Mouse (Mus musculus) spleen, postnatal 10 days (tissue): ENCODE data around the gene C1rl.
A peak's percentile ranks its signal among the peaks of the same experiment; 100 is the strongest.
"Not testable (repeated sequence)": the region's sequence is repeated elsewhere in the genome, so short reads cannot be mapped to it uniquely, and the experiment has no call there.

Experiments used
- DNase-seq, 2 experiments: peaks; one replicate each; pipeline ENCODE4 v3.0.0; 2021 to 2022; ENCODE audit warnings: low spot score in 2 of 2

Gene C1rl

DNA sequence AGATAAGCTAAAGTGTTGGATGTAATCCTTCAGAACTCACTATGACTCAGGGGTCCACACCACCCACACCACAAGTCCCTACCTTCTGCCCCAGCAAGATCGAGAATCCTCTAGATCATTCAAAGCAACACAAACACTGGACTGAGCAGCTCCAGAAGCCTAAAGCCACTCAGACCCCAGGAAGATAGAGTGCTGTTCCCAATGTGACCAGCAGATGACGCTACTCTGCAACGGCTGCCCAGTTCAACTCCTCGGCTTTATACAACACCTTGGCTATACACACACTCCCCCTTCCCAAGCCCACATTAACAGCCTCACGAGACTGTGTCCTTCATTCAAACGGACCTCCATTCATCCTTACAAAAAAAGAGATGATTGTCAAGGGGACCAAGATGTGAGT lies 20.1 kb upstream of the C1rl start:
- DNase-seq = peak; percentile 67 to 82

DNA sequence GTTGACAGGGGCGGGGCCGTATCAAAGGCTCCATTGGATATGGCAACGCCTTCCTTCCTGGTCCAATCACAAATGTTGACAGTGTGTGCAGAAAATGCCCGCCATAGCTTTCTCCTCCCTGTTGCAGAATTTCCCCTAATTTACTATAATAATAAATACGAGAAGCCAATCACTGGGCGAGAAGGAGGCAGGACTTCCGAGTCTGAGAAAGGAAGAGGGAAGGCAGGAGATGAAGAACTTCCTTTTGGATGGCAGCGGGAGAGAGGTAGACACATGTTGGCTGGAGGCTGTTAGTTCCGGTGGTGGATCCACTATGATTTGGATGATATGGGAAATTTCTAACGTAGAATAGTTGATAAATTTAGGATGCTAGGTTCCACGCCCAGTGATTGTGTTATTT lies 18.3 kb upstream of the C1rl start:
- DNase-seq = no peak

DNA sequence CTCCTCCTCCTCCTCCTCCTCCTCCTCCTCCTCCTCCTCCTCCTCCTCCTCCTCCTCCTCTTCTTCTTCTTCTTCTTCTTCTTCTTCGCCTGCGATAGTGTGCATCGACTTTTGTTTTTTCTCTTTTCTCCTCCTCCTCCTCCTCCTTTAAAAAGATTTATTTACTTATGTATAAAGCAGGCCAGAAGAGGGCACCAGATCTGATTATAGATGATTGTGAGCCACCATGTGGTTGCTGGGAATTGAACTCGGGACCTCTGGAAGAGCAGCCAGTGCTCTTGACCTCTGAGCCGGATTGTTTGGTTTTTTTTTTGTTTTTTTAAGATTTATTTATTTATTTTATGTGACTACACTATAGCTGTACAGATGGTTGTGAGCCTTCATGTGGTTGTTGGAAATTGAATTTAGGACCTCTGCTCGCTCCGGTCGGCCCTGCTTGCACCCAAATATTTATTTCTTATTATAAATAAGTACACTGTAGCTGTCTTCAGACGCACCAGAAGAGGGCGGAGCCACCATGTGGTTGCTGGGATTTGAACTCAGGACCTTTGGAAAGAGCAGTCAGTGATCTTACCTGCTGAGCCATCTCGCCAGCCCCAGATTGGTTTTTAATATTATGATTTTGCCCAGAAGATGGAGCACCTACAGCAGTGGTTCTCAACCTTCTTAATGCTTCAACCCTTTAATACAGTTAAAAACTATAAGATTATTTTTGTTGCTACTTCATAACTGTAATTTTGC lies 17.4 kb upstream of the C1rl start:
- not testable (repeated sequence) for DNase-seq

DNA sequence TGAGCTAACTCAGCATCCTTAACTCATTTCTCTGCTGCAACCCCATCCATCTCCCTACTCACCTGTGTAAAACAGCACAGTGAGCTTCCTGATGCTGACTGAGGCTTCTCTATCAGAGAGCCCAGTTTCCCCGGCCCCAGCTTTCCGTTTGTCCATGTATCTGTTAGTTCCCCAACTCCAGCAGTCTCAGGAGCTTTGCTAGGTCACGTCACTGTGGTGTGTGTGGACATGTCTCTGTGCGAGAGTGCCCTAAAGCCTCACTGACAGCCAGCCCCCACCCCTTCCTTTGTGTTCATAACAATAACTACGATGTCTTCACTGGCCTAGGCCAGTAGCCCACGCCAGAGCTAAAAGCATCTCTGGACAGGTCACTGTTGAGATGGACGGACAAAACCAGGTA lies 16.7 kb upstream of the C1rl start:
- DNase-seq = no peak

DNA sequence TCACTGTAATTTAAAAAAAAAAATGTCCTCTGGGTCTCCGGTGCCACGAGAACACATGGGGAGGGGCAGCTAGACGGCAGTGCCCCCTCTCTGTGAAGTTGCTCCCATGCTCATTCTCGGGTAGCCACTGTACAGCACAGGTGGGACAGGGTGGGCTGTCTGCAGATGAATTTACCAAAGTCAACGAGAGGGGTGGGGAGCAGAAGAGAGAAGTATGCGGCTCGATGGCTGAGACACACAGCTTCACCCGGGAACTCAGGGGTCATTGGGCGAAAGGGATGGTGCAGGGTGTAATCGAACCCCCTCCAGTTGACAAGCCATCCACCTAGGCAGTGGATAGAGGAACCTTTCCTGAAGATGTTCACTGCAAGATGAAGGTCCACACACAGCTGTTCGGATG lies 16.1 kb upstream of the C1rl start:
- no peak for DNase-seq

DNA sequence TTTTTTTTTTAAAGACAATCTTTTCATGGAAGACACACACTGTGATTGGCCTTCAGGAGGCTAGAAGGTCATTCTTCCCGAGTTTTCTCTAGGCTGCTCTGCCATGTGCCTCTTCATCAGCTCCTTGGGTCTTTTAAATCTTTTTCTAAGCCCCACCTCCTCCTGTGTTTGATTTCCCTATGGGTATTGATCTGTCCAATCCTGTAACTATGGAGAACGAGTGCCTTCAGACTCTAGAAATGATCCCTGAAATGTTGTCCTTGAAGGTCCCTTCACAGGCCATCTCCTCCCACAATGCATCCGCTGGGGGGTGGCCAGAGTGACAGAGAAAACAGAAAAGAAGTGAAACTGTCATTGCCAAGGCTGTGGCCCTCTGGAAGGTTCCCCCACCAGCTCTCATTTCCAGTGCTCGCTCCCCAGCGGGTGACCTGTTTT lies 15.7 kb upstream of the C1rl start:
- DNase-seq = no peak

DNA sequence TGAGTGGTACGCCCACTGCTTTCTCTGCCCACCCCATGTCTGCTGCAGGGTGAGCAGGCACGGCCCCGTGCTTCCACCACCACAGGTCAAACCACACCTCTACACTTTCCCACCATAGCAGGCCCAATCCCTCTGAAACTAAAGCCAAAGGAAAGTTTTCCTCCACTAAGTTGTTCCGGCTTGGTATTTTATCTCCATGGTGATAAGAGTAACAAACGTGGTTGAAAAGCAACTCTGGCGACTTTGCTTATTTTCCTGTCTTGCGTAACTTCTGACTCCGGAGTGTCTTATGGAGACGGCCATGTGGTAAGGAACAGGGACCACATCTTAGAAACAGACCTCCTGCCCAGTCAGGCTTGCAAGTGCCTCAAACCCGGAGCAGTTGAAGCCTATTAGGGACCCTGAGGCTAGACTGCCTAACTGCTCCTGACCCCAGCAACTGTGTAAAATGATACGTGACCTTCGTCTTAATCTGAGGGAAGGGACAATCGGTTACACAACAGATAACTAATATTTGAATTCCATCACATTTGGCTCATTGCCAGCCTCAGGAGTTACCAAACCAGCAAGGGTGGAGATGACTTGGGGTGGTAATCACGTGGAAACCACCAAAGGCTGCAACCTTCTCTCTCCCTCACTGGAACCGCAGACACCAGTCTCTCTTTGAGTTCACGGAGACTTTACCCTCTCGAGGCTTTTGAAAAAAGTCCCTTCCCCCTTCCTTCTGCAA lies 14.8 kb upstream of the C1rl start:
- DNase-seq = no peak

DNA sequence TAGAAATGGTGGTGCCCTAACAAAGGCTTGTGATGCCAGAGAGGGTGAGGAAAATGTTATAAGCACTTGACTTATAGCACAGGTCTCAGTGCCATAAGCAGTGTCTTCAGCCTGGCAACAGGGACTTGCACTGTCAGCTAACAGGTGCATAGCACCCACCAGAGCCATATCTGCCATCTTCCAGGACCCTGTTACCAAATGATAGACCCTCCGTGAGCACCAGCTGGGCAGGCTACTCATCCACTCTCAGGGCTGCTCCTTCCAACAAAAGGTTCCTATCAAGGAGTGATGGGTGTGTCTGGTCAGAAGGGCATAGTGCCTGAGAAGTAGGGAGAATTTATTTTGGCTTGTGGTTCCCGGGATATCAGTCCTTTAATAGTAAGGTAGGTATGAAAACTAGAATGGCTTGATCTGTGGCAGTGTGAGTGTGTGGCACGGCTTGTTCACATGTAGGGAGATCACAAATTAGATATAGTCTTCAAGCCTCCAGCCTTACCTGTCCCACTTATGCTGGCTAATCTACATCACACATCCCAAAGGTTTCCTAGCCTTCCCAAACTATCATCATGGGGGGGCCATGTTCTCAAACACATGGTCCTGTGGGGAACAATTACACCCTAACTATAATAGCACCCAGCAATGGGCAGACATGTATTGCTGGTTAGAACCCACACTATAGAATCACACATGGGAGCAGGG lies 13.9 kb upstream of the C1rl start:
- no peak for DNase-seq

DNA sequence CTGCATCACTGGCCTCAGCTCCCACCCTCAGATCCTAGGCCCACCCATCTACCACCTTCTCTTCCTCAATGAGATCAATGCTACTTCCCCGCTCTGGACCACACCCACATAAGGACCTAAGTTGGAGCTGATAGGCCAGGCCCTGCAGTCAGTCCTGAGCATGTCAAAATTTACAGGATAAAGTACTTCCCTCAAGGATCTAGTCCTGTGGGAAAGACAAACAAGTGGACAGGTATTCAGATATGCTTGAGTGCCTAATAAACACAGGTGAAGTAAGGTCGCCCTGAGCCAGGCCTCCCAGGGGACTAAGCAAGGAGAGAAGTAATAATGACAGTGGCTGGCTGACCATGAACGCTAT lies 13.4 kb upstream of the C1rl start:
- DNase-seq = no peak

DNA sequence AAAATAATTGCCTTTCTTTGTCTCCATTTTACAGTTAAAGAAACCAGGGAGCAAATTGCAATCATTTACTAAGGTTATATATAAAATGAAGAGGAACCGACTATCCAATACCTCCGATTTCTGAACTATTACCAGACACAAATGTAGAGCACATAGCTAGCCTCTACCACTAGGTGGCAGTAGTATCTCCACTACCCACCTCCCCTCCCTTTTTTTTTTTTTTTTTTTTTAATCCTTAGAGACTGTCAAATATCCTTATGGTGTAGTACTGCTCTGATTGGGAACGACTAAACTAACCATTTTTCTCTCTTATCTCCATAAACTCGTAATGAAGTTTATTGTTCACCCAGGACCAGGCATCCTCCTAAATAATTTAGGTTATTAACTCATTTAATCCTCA lies 12.6 kb upstream of the C1rl start:
- no peak for DNase-seq

DNA sequence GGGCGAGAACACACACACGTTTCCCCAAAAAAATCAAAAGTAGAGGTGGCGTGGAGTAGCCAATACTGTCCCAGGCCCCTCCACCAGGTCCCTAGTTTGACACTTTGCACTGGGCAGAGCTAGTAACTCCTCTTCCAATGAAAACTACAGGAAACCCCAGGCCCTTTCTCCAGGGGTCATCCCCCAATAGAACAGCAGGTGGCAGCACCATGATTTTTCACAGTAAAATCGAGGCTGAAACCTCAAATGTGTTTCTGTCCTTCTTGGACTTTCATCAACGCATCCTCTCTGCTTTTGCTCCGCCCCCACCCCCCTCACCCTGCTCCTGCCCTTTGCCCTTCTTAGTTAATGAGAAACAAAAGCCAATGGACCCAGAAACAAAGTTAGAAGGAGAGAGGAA lies 11.3 kb upstream of the C1rl start:
- DNase-seq = peak in 1 of 2 experiments; percentile 65

DNA sequence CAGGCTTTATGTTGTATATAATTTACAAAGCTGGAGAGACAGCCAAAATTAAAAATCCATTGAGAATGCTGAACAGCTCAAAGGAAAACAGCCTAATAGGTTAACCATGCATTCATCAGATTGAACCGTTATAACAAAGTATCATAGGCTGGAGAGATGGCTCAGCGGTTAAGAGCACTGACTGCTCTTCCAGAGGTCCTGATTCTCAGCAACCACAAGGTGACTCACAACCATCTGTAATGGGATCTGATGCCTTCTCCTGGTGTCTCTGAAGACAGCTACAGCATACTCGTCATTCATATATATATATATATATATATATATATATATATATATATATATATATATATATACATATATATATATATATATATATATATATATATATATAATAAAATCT lies 9.1 kb upstream of the C1rl start:
- DNase-seq = not testable (repeated sequence)

DNA sequence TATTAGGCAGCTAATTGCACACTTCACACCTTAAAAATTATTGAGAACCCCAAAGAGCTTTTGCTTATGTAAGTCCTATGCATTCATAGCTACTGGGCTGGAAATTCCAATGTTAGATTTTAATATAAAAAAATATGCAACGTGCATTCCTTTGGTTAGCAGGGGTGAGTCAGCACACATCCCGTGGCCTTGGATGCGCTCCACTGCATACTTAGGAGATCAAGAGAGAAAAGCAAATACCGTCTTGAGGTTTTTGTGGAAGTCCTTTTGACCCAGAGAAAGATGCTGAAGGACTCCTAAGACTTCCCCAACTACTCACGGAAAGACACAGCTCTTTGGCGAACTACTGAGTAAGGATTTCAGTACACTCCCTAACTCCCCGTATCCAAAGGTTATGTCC lies 8.1 kb upstream of the C1rl start:
- DNase-seq = no peak

DNA sequence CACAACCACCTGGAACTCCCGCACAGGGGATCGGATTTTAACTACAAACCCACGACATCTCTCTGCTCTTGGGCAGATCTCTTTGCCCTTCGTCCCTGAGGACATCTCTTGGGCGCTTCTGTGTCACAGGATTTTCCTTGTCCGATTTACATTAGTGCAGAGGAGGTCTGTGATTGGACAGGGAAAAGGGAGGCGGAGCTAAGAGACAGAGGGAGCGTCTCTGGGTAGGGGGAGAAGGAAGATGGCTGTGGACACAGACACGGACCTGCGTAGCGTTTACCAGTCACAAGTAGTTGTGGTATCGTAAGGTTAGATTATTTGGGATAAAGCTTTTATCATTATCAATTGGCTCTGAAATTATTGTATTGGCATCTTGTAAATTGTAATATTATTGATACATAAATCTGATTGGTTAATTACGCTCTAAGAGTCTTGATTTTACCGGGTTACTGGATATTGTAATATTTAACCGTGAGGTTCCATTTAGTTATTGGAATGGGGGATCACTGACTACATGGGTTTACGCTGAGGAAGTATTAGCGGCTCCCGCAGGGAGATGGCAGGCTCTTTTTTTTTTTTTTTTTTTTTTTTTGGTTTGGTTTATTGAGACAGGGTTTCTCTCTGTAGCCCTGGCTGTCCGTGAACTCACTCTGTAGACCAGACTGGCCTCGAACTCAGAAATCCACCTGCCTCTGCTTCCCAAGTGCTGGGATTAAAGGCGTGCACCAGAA lies 7.3 kb upstream of the C1rl start:
- DNase-seq = no peak

DNA sequence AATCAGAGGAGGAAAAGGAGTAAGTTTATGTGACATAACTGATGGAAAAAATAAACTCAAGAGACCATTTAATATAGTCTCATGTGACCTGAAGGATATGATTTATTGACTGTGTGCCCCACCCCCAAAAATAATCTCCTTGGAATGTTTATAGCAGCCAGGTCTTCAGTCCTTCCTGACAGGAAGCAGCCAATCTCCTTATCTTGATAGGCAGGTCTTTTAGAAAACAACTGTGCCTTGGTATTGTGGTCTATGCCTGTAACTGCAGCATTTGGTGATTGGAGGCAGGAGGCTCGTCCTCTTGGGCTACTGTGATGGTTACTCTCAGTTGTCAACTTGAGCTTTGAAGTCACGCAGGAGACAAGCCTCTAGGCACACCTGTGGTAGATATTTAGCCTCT lies 5.4 kb upstream of the C1rl start:
- DNase-seq = no peak

DNA sequence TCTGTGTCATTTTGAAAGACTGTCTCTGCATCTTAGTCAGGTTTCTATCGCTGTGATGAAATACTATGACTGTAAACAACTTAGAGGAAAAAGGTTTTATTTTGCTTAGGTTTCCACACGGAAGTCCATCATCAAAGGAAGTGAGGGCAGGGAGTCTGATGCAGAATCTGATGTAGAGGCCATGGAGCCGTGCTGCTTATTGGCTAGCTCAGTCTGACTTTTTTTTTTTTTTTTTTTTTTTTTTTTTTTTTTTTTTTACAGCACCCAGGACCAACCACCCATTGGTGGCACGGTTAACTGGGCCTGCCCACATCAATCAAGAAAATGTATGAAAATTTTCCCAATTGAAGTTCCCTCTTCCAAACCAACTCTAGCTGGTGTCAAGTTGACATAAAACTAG lies 4.0 kb upstream of the C1rl start:
- DNase-seq = no peak

DNA sequence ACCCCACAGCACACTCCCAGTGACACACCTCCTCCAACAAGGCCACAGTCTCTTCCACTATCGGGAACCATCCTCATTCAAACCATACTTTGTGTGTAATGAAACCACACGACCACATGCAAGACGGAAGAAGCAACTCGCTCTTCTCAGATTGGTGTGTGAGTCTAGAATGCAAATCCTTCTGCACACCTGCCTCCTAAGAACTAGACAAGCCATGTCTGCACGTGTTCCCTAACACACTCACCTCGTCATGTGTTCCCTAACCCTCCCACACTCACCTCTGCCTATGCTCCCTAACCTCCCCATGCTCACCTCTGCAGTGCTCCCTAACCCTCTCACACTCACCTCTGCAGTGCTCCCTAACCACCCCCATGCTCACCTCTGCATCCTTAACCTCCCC lies 1.5 kb upstream of the C1rl start:
- DNase-seq = no peak

DNA sequence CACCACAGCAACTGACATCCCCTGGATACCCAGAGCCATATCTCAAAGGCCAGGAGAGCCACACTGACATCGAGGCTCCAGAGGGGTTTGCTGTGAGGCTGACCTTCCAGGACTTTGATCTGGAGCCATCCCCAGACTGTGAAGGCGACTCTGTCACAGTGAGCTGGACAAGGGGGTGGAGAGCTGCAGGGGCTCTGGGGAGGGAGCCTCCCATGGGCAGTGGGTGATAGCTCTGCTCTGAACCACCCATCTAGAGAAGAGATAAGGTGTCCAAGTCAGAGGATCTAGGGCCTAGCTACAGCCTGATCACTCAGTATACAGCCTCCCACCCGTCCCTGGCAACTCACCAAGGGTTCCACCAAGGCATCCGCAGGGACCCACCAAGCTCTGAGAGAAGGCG lies 973 bp downstream of the C1rl start:
- no peak for DNase-seq

DNA sequence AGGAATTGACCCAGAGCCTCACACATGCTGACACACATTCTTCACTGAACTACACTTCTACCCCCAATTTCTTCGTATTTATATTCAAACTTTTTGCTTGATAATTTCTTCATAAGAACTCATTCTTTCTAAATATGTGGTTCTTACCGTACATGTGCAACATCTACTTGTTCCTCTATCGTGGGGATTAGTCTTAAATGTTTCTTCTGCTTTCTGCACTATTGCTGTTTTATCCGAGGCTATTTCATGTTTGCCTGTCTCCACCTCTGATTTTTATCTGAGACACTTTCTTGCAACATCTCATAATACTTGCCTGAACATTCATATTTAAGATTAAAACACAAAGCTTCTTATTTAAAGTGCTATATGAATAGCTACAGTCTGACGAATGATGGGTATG lies 3.1 kb downstream of the C1rl start:
- no peak for DNase-seq

DNA sequence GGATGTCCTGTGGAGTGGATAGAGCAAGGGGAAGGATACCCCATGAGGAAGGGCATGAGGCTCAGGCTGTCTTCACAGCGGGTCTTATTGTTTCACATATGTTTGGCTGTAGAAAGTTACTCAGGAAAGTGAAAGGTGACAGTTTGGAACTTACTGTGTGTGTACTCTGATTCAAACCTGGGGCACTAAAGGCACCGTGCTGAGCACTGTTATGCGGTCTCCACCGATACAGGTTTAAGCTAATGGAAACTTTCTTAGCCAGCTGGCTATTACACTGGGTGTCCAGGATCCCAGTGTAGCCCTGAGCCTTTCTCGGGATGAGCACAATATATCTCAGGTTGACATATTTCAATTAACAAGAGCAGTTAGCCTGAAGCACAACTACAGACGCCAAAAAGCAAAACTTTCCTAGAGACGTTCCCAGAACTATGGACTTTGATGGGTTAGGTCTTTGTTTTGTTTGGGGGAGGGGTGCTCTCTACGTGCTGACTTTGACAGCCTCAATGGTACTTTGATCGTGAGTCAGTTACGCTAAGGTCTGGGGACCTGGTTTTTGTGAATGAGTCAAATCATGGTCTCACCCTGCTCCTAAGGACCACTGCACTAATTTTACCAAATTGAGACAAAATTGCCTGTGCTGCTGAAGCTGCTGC lies 7.1 kb downstream of the C1rl start:
- DNase-seq = no peak

DNA sequence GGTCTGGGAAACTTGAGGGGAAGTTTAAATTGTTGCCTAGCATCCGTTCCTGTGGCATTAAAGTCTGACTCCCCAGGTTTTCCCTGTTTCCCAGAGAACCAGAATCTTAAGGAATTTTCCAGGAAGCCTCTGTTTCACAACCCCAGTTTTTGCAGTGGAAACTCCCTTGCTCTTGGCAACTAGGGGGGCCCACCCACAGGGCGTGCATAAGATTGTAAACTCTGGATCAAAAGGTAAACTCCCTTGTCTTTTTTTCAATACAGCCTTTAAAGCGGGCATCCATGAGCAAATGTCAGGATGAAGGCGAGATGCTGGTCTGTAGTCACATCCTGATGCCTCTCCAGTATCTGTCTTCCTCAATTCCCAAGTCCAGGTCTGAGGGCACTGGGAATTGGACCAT lies 8.6 kb downstream of the C1rl start:
- no peak for DNase-seq

DNA sequence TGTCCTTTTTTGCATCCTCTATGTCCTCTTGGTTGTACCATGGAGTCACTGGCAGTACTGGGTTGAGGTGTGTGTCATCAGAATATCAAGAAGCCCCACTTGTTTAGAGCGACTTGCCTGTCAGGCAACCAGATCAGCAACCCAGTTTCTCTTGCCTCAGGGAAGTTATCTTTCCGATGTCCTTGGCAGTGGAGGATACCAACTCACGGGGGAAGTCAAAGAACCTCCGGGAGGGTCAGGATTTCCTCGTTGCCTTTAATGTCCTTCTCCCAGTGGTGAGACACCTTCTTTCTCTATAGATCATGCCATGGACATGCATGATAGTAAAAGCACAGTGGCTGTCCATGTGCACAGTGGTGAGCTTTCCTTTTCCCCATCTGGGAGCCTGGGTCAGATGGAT lies 9.1 kb downstream of the C1rl start:
- DNase-seq = no peak
